In the genomic region with DNA sequence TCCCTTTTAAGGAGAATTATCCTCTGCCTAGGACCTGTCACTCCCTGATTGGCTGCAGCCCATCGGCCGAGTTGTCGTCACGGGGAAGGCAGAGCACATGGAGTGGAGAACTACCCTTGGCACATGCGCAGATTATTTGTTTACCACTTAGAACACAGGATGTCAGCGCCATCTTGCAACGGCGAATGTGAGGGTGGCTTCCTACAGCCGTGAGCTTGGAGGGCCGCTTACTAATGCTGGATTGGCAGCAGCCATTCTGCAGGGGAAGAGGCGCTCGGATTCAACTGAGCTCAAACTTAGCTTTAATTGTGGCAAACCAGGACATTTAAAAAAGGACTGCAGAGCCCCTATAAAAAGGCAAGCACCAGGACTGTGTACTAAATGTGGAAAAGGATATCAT, we compare ENCODE assay signal across 14 mouse cellular contexts. TPM values are rescaled to one million over a fixed set of nuclear protein-coding genes. Genes with fewer than 3 reads are reported as not detected.
"Had no signal": no experiment of that assay in that cellular context is flagged by ENCODE, and none has a peak within 500 bp of the region (broad histone marks: within the 10 kb centered on the region; RNA-seq: fewer than 3 reads in every experiment).

No protein-coding gene starts in this region.

RNA-seq across cellular contexts. Expression of a gene that starts 35.1 kb away (rescaled TPM):
- polyA plus RNA-seq: liver, adult 2 months; lung, adult 2 months; lung, embryonic 16.5 days; lung, postnatal 0 days; macrophage; midbrain, embryonic 11.5 days; midbrain, embryonic 12.5 days; midbrain, embryonic 13.5 days; midbrain, embryonic 14.5 days; midbrain, embryonic 15.5 days; midbrain, embryonic 16.5 days; midbrain, postnatal 0 days; myocyte; neural tube, embryonic 11.5 days had no signal
